Mouse (Mus musculus): Measurements from ENCODE around the gene Dtl.

GRCm38 (mm10) chr1:191521395-191521794 lies 53.9 kb downstream of the Dtl start:
- TF ChIP-seq CTCF (IDR thresholded peaks at IDR 0.05) (no peak), EP300 (IDR thresholded peaks at IDR 0.05) (no peak)

All from lung, postnatal 0 days (tissue).